Mouse (Mus musculus) neural tube, embryonic 15.5 days (tissue): ENCODE data around the gene Ank3. TPM values are rescaled to one million over a fixed set of nuclear protein-coding genes. Genes with fewer than 3 reads are reported as not detected.

Experiments
- ATAC-seq: fragments of 200-750 bp; cut with Nextera tagmentation; 2 replicates; pipeline ENCODE4 v1.8.0; 2017; ENCODE audit warnings: mild to moderate bottlenecking, moderate TSS enrichment, moderate library complexity; ENCODE audit not compliant: low FRiP score
- H3K27ac ChIP-seq: fragments of 300-500 bp; sonication (generic); replicated peaks from 2 replicates; pipeline ENCODE4 v1.5.1; 2015; ENCODE audit warnings: mild to moderate bottlenecking, inconsistent platforms
- H3K27me3 ChIP-seq: fragments of 300-500 bp; sonication (generic); replicated peaks from 2 replicates; pipeline ENCODE4 v1.6.1; 2015; ENCODE audit warnings: inconsistent platforms
- H3K36me3 ChIP-seq: fragments of 300-500 bp; sonication (generic); 2 replicates; pipeline ENCODE4 v1.6.1; 2015; ENCODE audit warnings: inconsistent platforms
- H3K4me1 ChIP-seq: fragments of 300-500 bp; sonication (generic); 2 replicates; pipeline ENCODE4 v1.6.1; 2015; ENCODE audit warnings: inconsistent platforms
- H3K4me2 ChIP-seq: fragments of 300-500 bp; sonication (generic); 2 replicates; pipeline ENCODE4 v1.6.1; 2015; ENCODE audit warnings: inconsistent platforms, mild to moderate bottlenecking, moderate library complexity
- H3K4me3 ChIP-seq: fragments of 300-500 bp; sonication (generic); replicated peaks from 2 replicates; pipeline ENCODE4 v1.5.1; 2015; ENCODE audit warnings: mild to moderate bottlenecking, inconsistent platforms
- H3K9ac ChIP-seq: fragments of 300-500 bp; sonication (generic); replicated peaks from 2 replicates; pipeline ENCODE4 v1.6.1; 2015; ENCODE audit warnings: mild to moderate bottlenecking, inconsistent platforms
- H3K9me3 ChIP-seq: fragments of 300-500 bp; sonication (generic); replicated peaks from 2 replicates; pipeline ENCODE4 v1.6.1; 2016; ENCODE audit warnings: inconsistent platforms
- WGBS: fragments of 180-500 bp; shearing (Covaris S2); methylation state at CpG from one replicate; pipeline ENCODE4 v1.1.7; 2015; ENCODE audit warnings: mixed read lengths; 5-methylcytosine and 5-hydroxymethylcytosine counted together
- polyA plus RNA-seq: library from polyadenylated mRNA; unstranded; fragments of >200 nt; fragmentation: Nextera tagmentation; extraction: Ambion mirVana; gene quantifications from 2 replicates; pipeline ENCODE4 v1.2.1, GENCODE M21; 2015

Gene Ank3
- polyA plus RNA-seq, 1 experiment from 2014 or later = 89.5 TPM

DNA sequence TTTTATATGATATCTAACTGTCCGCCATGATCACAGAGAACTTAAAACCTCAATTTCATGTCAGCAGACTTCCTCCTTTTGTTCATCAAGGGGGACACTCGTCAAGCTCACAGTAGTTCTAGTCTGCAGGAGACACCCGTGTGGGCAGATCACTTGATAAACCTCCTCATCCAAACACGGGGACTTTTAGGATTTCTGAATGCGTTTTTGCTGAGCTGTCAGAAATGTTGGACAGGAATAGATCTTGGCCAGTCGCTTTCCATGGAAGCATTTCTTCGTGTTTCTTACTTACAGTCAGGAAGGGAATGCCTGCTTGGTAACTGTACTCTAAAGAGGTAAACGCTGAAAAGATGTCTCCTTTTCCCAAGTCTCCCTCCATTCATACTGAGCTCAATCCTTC is 598.5 kb downstream of the Ank3 start:
- ATAC-seq = no peak
- peaks cover 74% of the 10 kb centered on the region for H3K36me3 ChIP-seq
- H3K27me3 ChIP-seq = no peaks in the 10 kb centered on the region
- no peak overlapping the region for H3K4me3 ChIP-seq
- H3K4me2 ChIP-seq = no peak overlapping the region
- WGBS = 88% methylated on average over 8 of the region's 8 CpGs
- H3K9ac ChIP-seq = no peak overlapping the region
- H3K27ac ChIP-seq = no peak overlapping the region
- H3K4me1 ChIP-seq = no peaks in the 10 kb centered on the region
- 0 out of 2 replicates have a peak, but pooled peaks cover 4% of the 10 kb centered on the region for H3K9me3 ChIP-seq

DNA sequence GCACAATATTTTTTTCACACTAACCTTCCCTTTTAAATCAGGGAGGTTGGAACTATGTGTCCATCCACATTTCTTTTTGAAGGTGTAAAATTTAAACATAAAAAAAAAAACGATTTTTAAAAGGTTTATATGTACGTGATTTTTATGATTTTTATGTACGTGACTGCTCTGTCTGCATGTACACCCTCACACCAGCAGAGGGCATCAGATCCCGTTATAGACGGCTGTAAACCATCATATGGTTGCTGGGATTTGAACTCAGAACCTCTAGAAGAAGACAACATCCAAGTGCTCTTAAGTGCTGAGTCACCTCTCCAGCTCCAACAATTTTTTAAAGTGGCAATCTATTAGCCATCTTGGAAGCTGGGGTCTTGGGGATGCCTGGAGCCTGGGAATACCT is 605.5 kb downstream of the Ank3 start:
- WGBS = 92% methylated on average over 5 of the region's 5 CpGs
- Histone ChIP-seq H3K27ac (no peak overlapping the region), H3K9me3 (no peaks in the 10 kb centered on the region), H3K36me3 (peaks cover 67% of the 10 kb centered on the region), H3K4me1 (no peaks in the 10 kb centered on the region), H3K4me3 (no peak overlapping the region), H3K27me3 (no peaks in the 10 kb centered on the region), H3K9ac (no peak overlapping the region), H3K4me2 (no peak overlapping the region)
- ATAC-seq = no peak

DNA sequence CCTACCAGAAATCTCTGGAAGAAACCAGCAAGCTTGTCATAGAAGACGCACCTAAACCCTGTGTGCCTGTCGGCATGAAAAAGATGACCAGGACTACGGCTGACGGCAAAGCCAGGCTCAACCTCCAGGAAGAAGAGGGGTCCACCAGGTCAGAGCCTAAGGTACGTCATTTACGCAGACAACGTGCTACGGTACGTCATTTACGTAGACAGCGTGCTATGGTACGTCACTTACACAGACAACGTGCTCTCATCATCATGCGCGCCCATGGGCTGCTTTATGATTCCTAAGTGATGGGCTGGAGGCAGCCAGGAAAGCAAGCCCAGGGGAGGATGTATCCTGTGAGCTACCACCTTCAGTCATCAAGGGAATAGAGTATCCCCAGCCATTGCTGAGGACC is 606.3 kb downstream of the Ank3 start:
- no peaks in the 10 kb centered on the region for H3K27me3 ChIP-seq
- H3K36me3 ChIP-seq = peaks cover 67% of the 10 kb centered on the region
- no peak overlapping the region for H3K4me3 ChIP-seq
- WGBS = 97% methylated on average over 15 of the region's 15 CpGs
- H3K4me1 ChIP-seq = no peaks in the 10 kb centered on the region
- H3K9ac ChIP-seq = no peak overlapping the region
- H3K9me3 ChIP-seq = no peaks in the 10 kb centered on the region
- ATAC-seq = no peak
- no peak overlapping the region for H3K4me2 ChIP-seq
- no peak overlapping the region for H3K27ac ChIP-seq

DNA sequence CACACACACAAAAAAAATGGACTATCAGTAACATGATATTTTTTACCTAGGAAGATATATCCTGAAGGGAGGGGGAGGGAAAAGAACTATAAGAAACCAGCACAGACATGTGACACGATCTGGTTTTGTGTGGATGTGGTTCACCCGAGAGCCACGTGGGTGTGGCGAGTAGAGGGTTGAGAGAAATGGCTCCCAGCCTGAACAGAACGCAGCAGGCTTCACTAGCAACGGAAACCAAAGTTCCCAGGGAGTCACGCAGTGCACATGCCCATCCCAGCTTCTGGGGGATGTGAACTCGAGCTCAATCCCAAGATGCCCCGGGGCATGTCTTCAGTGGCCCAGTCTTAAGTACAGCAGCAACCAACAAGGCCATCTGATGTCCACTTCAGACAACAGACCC is 607.8 kb downstream of the Ank3 start:
- Histone ChIP-seq H3K27me3 (no peaks in the 10 kb centered on the region), H3K27ac (no peak overlapping the region), H3K4me3 (no peak overlapping the region), H3K36me3 (peaks cover 71% of the 10 kb centered on the region), H3K9me3 (no peaks in the 10 kb centered on the region), H3K4me1 (no peaks in the 10 kb centered on the region), H3K9ac (no peak overlapping the region), H3K4me2 (no peak overlapping the region)
- ATAC-seq = no peak
- 78% methylated on average over 9 of the region's 9 CpGs for WGBS

DNA sequence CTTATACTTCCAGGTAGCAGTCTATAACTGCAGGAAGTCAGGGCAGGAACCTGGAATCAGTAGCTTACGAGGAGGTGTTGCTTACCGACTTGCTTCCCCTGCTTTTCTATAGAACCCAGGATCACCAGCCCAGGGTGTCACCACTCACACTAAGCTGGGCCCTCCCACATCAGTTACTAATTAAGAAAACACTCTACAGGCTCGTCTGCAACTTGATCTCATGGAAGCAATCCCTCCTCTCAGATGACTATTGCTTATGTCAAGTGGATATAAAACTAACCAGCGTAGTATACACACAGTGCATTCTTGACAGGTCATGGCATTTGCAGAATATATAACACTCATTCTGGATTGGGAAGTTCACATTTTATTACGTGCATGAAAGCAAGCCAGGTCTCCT is 613.2 kb downstream of the Ank3 start:
- H3K9ac ChIP-seq = no peak overlapping the region
- H3K27ac ChIP-seq = no peak overlapping the region
- peaks cover 78% of the 10 kb centered on the region for H3K36me3 ChIP-seq
- no peak overlapping the region for H3K4me2 ChIP-seq
- H3K4me1 ChIP-seq = no peaks in the 10 kb centered on the region
- H3K27me3 ChIP-seq = no peaks in the 10 kb centered on the region
- WGBS = 80% methylated on average over 5 of the region's 5 CpGs
- ATAC-seq = no peak
- no peaks in the 10 kb centered on the region for H3K9me3 ChIP-seq
- H3K4me3 ChIP-seq = no peak overlapping the region

- 90% methylated on average over 13 of the region's 13 CpGs for WGBS
- Histone ChIP-seq H3K27ac (no peak overlapping the region), H3K36me3 (peaks cover 71% of the 10 kb centered on the region), H3K4me3 (no peak overlapping the region), H3K4me2 (no peak overlapping the region), H3K4me1 (no peaks in the 10 kb centered on the region), H3K27me3 (no peaks in the 10 kb centered on the region), H3K9ac (no peak overlapping the region), H3K9me3 (no peaks in the 10 kb centered on the region)
- ATAC-seq = no peak
Measured at GRCm38 (mm10) chr10:70013931-70014330, 615.4 kb downstream of the Ank3 start.

DNA sequence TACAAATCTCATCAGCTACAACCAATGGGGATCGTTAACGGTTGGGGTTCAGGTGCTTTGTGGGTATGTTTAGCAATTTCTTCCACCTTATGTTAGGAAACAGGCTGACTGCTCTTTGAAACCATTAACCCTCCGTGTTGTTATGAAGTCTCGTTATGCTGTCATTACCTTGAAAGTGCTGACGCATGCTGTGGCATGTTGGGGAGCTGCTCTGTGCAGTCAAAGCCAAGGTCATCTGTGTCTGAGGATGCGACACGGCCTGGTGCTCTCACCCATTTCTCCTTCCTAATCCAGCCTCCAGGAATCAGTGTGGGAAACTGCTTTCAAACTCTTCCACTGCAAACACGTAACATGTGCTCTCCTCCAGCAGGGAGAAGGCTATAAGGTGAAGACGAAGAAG is 616.6 kb downstream of the Ank3 start:
- 86% methylated on average over 9 of the region's 9 CpGs for WGBS
- H3K36me3 ChIP-seq = peaks cover 61% of the 10 kb centered on the region

DNA sequence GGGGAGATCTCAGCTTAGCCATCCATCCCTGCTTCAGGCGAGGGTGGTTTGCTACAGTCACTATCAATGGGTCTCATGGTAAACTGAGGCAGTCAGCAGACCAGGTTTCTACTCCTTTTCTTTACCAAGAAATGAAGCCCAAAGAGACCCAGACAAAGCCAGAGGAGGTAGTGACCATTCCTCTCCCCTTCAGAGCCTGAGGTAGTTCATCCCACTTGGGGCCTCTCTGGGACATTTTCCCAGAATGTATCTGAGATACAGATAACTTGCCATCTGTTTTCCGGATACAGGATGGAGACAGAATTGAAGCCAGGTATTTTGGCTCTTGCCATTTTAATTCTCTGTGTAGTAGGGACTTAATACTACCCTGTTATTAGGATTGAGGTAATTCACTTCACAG is 620.1 kb downstream of the Ank3 start:
- ATAC-seq = no peak
- peaks cover 55% of the 10 kb centered on the region for H3K36me3 ChIP-seq
- no peak overlapping the region for H3K4me2 ChIP-seq
- no peaks in the 10 kb centered on the region for H3K9me3 ChIP-seq
- no peak overlapping the region for H3K27ac ChIP-seq
- no peaks in the 10 kb centered on the region for H3K4me1 ChIP-seq
- no peak overlapping the region for H3K4me3 ChIP-seq
- no peaks in the 10 kb centered on the region for H3K27me3 ChIP-seq
- 94% methylated on average over 2 of the region's 2 CpGs for WGBS
- H3K9ac ChIP-seq = no peak overlapping the region

More for the DNA sequence above, 616.6 kb downstream of the Ank3 start:
- Histone ChIP-seq H3K4me2 (no peak overlapping the region), H3K4me1 (no peaks in the 10 kb centered on the region), H3K4me3 (no peak overlapping the region), H3K27me3 (no peaks in the 10 kb centered on the region), H3K9me3 (no peaks in the 10 kb centered on the region), H3K9ac (no peak overlapping the region), H3K27ac (no peak overlapping the region)
- no peak for ATAC-seq

- H3K27ac ChIP-seq = no peak overlapping the region
- 90% methylated on average over 10 of the region's 10 CpGs for WGBS
- ATAC-seq = no peak
- H3K4me1 ChIP-seq = no peaks in the 10 kb centered on the region
- H3K4me3 ChIP-seq = no peak overlapping the region
- H3K27me3 ChIP-seq = no peaks in the 10 kb centered on the region
- H3K4me2 ChIP-seq = no peak overlapping the region
- H3K9me3 ChIP-seq = no peaks in the 10 kb centered on the region
- H3K9ac ChIP-seq = no peak overlapping the region
- peaks cover 34% of the 10 kb centered on the region for H3K36me3 ChIP-seq
Measured at GRCm38 (mm10) chr10:70021667-70022066, 623.1 kb downstream of the Ank3 start.

- WGBS = 85% methylated on average over 5 of the region's 5 CpGs
- no peaks in the 10 kb centered on the region for H3K9me3 ChIP-seq
- peaks cover 34% of the 10 kb centered on the region for H3K36me3 ChIP-seq
- no peak overlapping the region for H3K4me2 ChIP-seq
- H3K4me1 ChIP-seq = no peaks in the 10 kb centered on the region
- ATAC-seq = no peak
- H3K27ac ChIP-seq = no peak overlapping the region
- H3K27me3 ChIP-seq = no peaks in the 10 kb centered on the region
- no peak overlapping the region for H3K4me3 ChIP-seq
- no peak overlapping the region for H3K9ac ChIP-seq
Measured at GRCm38 (mm10) chr10:70022596-70022995, 624.0 kb downstream of the Ank3 start.

GRCm38 (mm10) chr10:70023861-70024260 is 625.3 kb downstream of the Ank3 start:
- Histone ChIP-seq H3K27ac (no peak overlapping the region), H3K27me3 (no peaks in the 10 kb centered on the region), H3K9me3 (no peaks in the 10 kb centered on the region), H3K36me3 (peaks cover 29% of the 10 kb centered on the region), H3K4me2 (no peak overlapping the region), H3K4me3 (no peak overlapping the region), H3K9ac (no peak overlapping the region), H3K4me1 (no peaks in the 10 kb centered on the region)
- ATAC-seq = no peak
- WGBS = 85% methylated on average over 11 of the region's 11 CpGs

- Histone ChIP-seq H3K27me3 (no peaks in the 10 kb centered on the region), H3K4me1 (no peaks in the 10 kb centered on the region), H3K36me3 (peaks cover 3% of the 10 kb centered on the region; the same call in 1 of the 2 replicates), H3K27ac (no peak overlapping the region), H3K9me3 (no peaks in the 10 kb centered on the region), H3K9ac (no peak overlapping the region), H3K4me2 (no peak overlapping the region), H3K4me3 (no peak overlapping the region)
- 85% methylated on average over 8 of the region's 8 CpGs for WGBS
- ATAC-seq = no peak
Measured at GRCm38 (mm10) chr10:70031942-70032341, 633.4 kb downstream of the Ank3 start.

DNA sequence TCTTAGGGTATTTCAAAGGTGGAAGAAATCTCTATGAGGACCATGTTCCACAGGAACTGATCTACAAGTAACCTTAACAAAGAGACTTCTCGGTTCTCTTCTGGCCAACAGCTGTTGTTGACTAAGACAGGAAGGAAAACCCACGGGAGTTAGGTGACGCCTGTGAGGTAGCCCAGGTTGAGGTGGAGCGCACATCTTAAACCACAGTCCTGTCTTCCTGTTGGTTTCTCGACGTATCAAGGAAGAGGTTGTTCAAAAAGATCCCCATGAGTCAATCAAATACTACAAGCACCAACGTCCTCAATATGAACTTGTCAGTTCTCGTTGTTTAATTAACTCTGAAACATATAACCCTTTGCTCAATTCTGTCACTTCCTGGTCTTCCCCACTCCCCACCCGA is 634.4 kb downstream of the Ank3 start:
- H3K9me3 ChIP-seq = no peaks in the 10 kb centered on the region
- H3K27ac ChIP-seq = no peak overlapping the region
- no peak overlapping the region for H3K4me2 ChIP-seq
- no peak overlapping the region for H3K4me3 ChIP-seq
- no peak overlapping the region for H3K9ac ChIP-seq
- WGBS = 92% methylated on average over 9 of the region's 9 CpGs
- no peaks in the 10 kb centered on the region for H3K27me3 ChIP-seq
- no peaks in the 10 kb centered on the region for H3K4me1 ChIP-seq
- no peaks in the 10 kb centered on the region for H3K36me3 ChIP-seq
- no peak for ATAC-seq
